Mouse (Mus musculus) heart, embryonic 11.5 days (tissue): ENCODE data around the gene Olfr1457. TPM values are rescaled to one million over a fixed set of nuclear protein-coding genes. Genes with fewer than 3 reads are reported as not detected.

Experiments used
- ATAC-seq: fragments of 200-750 bp; cut with Nextera tagmentation; replicated peaks from 2 replicates; pipeline ENCODE4 v1.8.0; 2017; ENCODE audit warnings: moderate library complexity; ENCODE audit not compliant: insufficient number of reproducible peaks, low FRiP score, low TSS enrichment
- H3K27ac ChIP-seq: fragments of 300-500 bp; sonication (generic); 2 replicates; pipeline ENCODE4 v1.5.1; 2014; ENCODE audit warnings: mild to moderate bottlenecking, low read depth, low read length
- H3K27me3 ChIP-seq: fragments of 300-500 bp; sonication (generic); 2 replicates; pipeline ENCODE4 v1.6.1; 2014; ENCODE audit warnings: mild to moderate bottlenecking, low read length, mixed read lengths; ENCODE audit not compliant: control insufficient read depth, insufficient read depth
- H3K36me3 ChIP-seq: fragments of 300-500 bp; sonication (generic); 2 replicates; pipeline ENCODE4 v1.6.1; 2014; ENCODE audit warnings: mild to moderate bottlenecking, low read length, moderate library complexity, mixed read lengths; ENCODE audit not compliant: control insufficient read depth, insufficient read depth
- H3K4me1 ChIP-seq: fragments of 300-500 bp; sonication (generic); 2 replicates; pipeline ENCODE4 v1.6.1; 2014; ENCODE audit warnings: low read length; ENCODE audit not compliant: control insufficient read depth, insufficient read depth
- H3K4me2 ChIP-seq: fragments of 300-500 bp; sonication (generic); 2 replicates; pipeline ENCODE4 v1.6.1; 2014; ENCODE audit warnings: mild to moderate bottlenecking, moderate library complexity
- H3K4me3 ChIP-seq: fragments of 300-500 bp; sonication (generic); 2 replicates; pipeline ENCODE4 v1.5.1; 2014; ENCODE audit warnings: low read depth, low read length
- H3K9ac ChIP-seq: fragments of 300-500 bp; sonication (generic); 2 replicates; pipeline ENCODE4 v1.6.1; 2014; ENCODE audit warnings: mild to moderate bottlenecking, low read depth, low read length, moderate library complexity
- H3K9me3 ChIP-seq: fragments of 300-500 bp; sonication (generic); replicated peaks from 2 replicates; pipeline ENCODE4 v1.6.1; 2016; ENCODE audit warnings: low read length; ENCODE audit not compliant: control insufficient read depth
- WGBS: fragments of 180-500 bp; shearing (Covaris S2); extraction: QIAGEN DNeasy Blood & Tissue Kit; methylation state at CpG from one replicate; pipeline ENCODE4 v1.1.7; 2014; ENCODE audit not compliant: insufficient replicate concordance; 5-methylcytosine and 5-hydroxymethylcytosine counted together
- polyA plus RNA-seq: library from polyadenylated mRNA; unstranded; fragments of >200 nt; fragmentation: Nextera tagmentation; extraction: Ambion mirVana; gene quantifications from 2 replicates; pipeline ENCODE4 v1.2.1, GENCODE M21; 2014

Gene Olfr1457
- polyA plus RNA-seq = not detected in 2 replicates

DNA sequence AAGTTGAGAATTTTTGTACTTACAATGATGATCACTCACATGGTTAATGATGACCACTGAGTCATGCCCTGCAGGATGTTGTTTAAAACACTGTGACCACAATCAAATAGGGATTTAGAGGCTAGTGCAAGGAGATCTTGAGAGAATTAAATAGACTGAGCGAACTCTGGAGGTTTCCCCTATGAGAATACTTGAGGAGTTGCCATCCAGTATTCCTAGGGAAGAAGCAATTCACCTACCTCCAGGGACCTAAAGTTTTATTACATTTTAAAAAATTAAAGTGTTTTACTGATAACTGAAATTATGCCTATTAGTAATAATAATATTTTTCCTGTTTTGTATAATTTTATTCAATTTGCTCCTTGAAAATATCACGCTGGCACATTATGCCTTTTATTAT lies at the start of gene Olfr1457:
Olfr1457 (minus strand) TSS at position 101 of the 400 bp plus-strand sequence.
- H3K9ac ChIP-seq = no peak within 1 kb of the TSS
- WGBS = 68% methylated on average over 2 of the region's 2 CpGs
- no peaks in the 10 kb centered on the region for H3K36me3 ChIP-seq
- no peak within 1 kb of the TSS for H3K27ac ChIP-seq
- no peaks in the 10 kb centered on the region for H3K27me3 ChIP-seq
- no peaks in the 10 kb centered on the region for H3K4me1 ChIP-seq
- H3K9me3 ChIP-seq = no peaks in the 10 kb centered on the region; the same call in none of the 2 replicates
- no peak within 1 kb of the TSS for H3K4me2 ChIP-seq
- no peak for ATAC-seq
- no peak within 1 kb of the TSS for H3K4me3 ChIP-seq

GRCm38 (mm10) chr19:13106675-13107074 lies 9.0 kb upstream of the Olfr1457 start, which contains the start of gene Olfr1458:
Olfr1458 (minus strand) TSS chr19:13106775.
- H3K9ac ChIP-seq = no peak within 1 kb of the TSS
- no peak for ATAC-seq
- no peak within 1 kb of the TSS for H3K27ac ChIP-seq
- H3K4me3 ChIP-seq = no peak within 1 kb of the TSS
- H3K9me3 ChIP-seq = no peaks in the 10 kb centered on the region; the same call in none of the 2 replicates
- H3K4me1 ChIP-seq = no peaks in the 10 kb centered on the region
- no peak within 1 kb of the TSS for H3K4me2 ChIP-seq
- 72% methylated on average over 3 of the region's 3 CpGs for WGBS
- H3K27me3 ChIP-seq = no peaks in the 10 kb centered on the region
- H3K36me3 ChIP-seq = no peaks in the 10 kb centered on the region

DNA sequence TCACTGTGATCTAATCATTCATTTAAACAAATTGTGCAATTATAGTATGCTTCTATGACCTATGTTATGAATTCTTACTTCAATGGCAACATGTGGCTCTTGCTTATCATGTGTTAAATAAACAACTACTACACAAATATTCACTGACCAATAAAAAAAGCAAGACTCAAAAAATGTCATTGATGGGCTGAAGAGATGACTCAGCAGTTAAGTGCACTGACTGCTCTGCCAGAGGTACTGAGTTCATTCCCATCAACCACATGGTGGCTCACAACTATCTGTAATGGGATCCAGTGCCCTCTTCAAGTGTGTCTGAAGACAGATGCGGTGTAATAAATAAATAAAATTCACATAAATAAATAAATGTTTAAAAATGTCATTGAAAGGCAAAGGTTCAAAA lies 3.8 kb downstream of the Olfr1457 start:
- WGBS = 75% methylated on average over 1 of the region's 1 CpGs
- no peak overlapping the region for H3K4me2 ChIP-seq
- H3K36me3 ChIP-seq = no peaks in the 10 kb centered on the region

DNA sequence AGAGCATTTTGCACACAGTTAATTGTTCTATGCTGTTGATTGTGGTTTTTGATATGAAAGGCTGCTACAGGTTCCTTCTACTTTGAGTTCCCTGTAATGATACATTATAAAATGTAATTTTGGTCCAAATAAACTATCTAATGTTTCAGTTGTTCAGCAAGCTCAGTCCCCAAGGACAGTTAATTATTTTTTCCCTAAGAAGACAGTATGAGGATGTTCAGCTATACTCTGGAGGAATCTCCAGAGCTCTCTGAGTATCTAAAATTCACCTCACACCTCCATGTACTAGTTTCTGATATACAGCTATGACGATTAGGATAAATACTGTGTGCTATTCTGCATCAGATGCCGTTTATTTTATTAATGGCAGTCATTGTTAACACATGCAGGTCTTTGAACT lies 37.4 kb downstream of the Olfr1457 start, which contains the start of gene Olfr1454:
Olfr1454 (plus strand) TSS at position 301 of the 400 bp plus-strand sequence.
- Histone ChIP-seq H3K27me3 (no peaks in the 10 kb centered on the region), H3K4me1 (no peaks in the 10 kb centered on the region), H3K9ac (no peak within 1 kb of the TSS), H3K36me3 (no peaks in the 10 kb centered on the region), H3K4me3 (no peak within 1 kb of the TSS), H3K9me3 (no peaks in the 10 kb centered on the region; the same call in 1 of the 2 replicates), H3K4me2 (no peak within 1 kb of the TSS), H3K27ac (no peak within 1 kb of the TSS)
- no peak for ATAC-seq
- 64% methylated on average over 2 of the region's 2 CpGs for WGBS

More for the DNA sequence above, 3.8 kb downstream of the Olfr1457 start:
- no peak for ATAC-seq
- no peaks in the 10 kb centered on the region for H3K27me3 ChIP-seq
- no peak overlapping the region for H3K27ac ChIP-seq
- H3K4me3 ChIP-seq = no peak overlapping the region
- H3K9me3 ChIP-seq = no peaks in the 10 kb centered on the region; the same call in none of the 2 replicates
- H3K9ac ChIP-seq = no peak overlapping the region
- H3K4me1 ChIP-seq = no peaks in the 10 kb centered on the region

Other genes starting within 250 kb of the Olfr1457 start
- gene Olfr1444, start 240.6 kb downstream of the Olfr1457 start, polyA plus RNA-seq = not detected in 2 replicates
- not detected in 2 replicates for gene Olfr1445, start 214.0 kb downstream of the Olfr1457 start, polyA plus RNA-seq
- not detected in 2 replicates for gene Olfr1446, start 204.4 kb downstream of the Olfr1457 start, polyA plus RNA-seq
- gene Olfr1447, start 194.1 kb downstream of the Olfr1457 start, polyA plus RNA-seq = not detected in 2 replicates
- not detected in 2 replicates for gene Olfr1448, start 173.5 kb downstream of the Olfr1457 start, polyA plus RNA-seq
- gene Olfr1449, start 167.1 kb downstream of the Olfr1457 start, polyA plus RNA-seq = not detected in 2 replicates
- not detected in 2 replicates for gene Olfr1450, start 147.6 kb downstream of the Olfr1457 start, polyA plus RNA-seq
- gene Olfr1451, start 102.9 kb downstream of the Olfr1457 start, polyA plus RNA-seq = not detected in 2 replicates
- not detected in 2 replicates for gene Olfr1453, start 69.6 kb downstream of the Olfr1457 start, polyA plus RNA-seq
- gene Olfr1454, start 37.3 kb downstream of the Olfr1457 start, polyA plus RNA-seq = not detected in 2 replicates
- gene Olfr1458, start 8.9 kb upstream of the Olfr1457 start, polyA plus RNA-seq = not detected in 2 replicates
- 0.01 TPM in 1 of 2 replicates, not detected in the other for gene Olfr1459, start 51.7 kb upstream of the Olfr1457 start, polyA plus RNA-seq
- not detected in 2 replicates for gene Olfr1461, start 65.1 kb upstream of the Olfr1457 start, polyA plus RNA-seq
- gene Olfr1462, start 87.8 kb upstream of the Olfr1457 start, polyA plus RNA-seq = not detected in 2 replicates
- not detected in 2 replicates for gene Olfr1463, start 133.4 kb upstream of the Olfr1457 start, polyA plus RNA-seq
- gene Olfr1465, start 217.7 kb upstream of the Olfr1457 start, polyA plus RNA-seq = not detected in 2 replicates
- not detected in 2 replicates for gene Olfr1466, start 241.0 kb upstream of the Olfr1457 start, polyA plus RNA-seq